Mouse (Mus musculus) neural tube, embryonic 13.5 days (tissue): Measurements from ENCODE around the gene Sohlh2. TPM values are rescaled to one million over a fixed set of nuclear protein-coding genes. Genes with fewer than 3 reads are reported as not detected.

Experiments used
- ATAC-seq: fragments of 200-750 bp; cut with Nextera tagmentation; 2 replicates; pipeline ENCODE4 v1.8.0; 2017; ENCODE audit warnings: low read depth, mild to moderate bottlenecking, moderate TSS enrichment, moderate library complexity
- H3K27ac ChIP-seq: fragments of 300-500 bp; sonication (generic); replicated peaks from 2 replicates; pipeline ENCODE4 v1.5.1; 2015; ENCODE audit warnings: moderate library complexity, mild to moderate bottlenecking, inconsistent platforms
- H3K27me3 ChIP-seq: fragments of 300-500 bp; sonication (generic); 2 replicates; pipeline ENCODE4 v1.6.1; 2015; ENCODE audit warnings: mild to moderate bottlenecking, inconsistent platforms
- H3K36me3 ChIP-seq: fragments of 300-500 bp; sonication (generic); 2 replicates; pipeline ENCODE4 v1.6.1; 2015; ENCODE audit warnings: mild to moderate bottlenecking, inconsistent platforms
- H3K4me1 ChIP-seq: fragments of 300-500 bp; sonication (generic); replicated peaks from 2 replicates; pipeline ENCODE4 v1.6.1; 2015; ENCODE audit warnings: inconsistent platforms
- H3K4me2 ChIP-seq: fragments of 300-500 bp; sonication (generic); 2 replicates; pipeline ENCODE4 v1.6.1; 2015; ENCODE audit warnings: inconsistent platforms, mild to moderate bottlenecking, moderate library complexity
- H3K4me3 ChIP-seq: fragments of 300-500 bp; sonication (generic); 2 replicates; pipeline ENCODE4 v1.5.1; 2015; ENCODE audit warnings: mild to moderate bottlenecking, inconsistent platforms
- H3K9ac ChIP-seq: fragments of 300-500 bp; sonication (generic); 2 replicates; pipeline ENCODE4 v1.6.1; 2015; ENCODE audit warnings: moderate library complexity, mild to moderate bottlenecking, inconsistent platforms
- H3K9me3 ChIP-seq: fragments of 300-500 bp; sonication (generic); 2 replicates; pipeline ENCODE4 v1.6.1; 2016; ENCODE audit warnings: inconsistent platforms
- WGBS: fragments of 180-500 bp; shearing (Covaris S2); methylation state at CpG from one replicate; pipeline ENCODE4 v1.1.7; 2015; 5-methylcytosine and 5-hydroxymethylcytosine counted together
- microRNA-seq: library from miRNA; unstranded; fragments of <30 nt; microRNA quantifications from one replicate; pipeline ENCODE4, GENCODE M21; 2016
- polyA plus RNA-seq: library from polyadenylated mRNA; unstranded; fragments of >200 nt; fragmentation: Nextera tagmentation; extraction: Ambion mirVana; gene quantifications from 2 replicates; pipeline ENCODE4 v1.2.1, GENCODE M21; 2015

Sohlh2 gene
- polyA plus RNA-seq, 1 experiment from 2014 or later = not detected

DNA sequence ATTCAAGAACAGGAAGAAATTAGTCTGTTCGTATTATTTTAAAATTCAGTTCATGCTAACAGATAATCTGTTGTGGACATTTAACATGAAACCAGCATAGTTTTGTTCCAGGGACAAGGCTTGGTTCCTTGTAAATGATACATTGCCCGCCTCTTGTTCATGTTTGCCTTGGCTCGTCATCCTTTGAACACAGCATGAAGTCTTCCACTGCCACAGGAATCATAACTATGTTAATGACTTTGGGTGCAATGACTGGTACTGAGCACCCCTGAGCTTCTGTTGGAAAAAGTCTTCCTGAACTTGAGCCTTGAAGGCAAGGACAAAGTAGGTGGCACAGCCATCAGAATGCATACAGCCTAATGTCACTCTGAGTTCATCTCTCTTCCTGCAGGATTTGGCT lies 66.2 kb downstream of the Sohlh2 start:
- Histone ChIP-seq H3K27ac (no peak overlapping the region), H3K27me3 (no peaks in the 10 kb centered on the region), H3K9ac (no peak overlapping the region), H3K4me3 (no peak overlapping the region), H3K4me1 (peaks cover 69% of the 10 kb centered on the region), H3K4me2 (no peak overlapping the region), H3K9me3 (0 out of 2 replicates have a peak, but pooled peaks cover under 1% of the 10 kb centered on the region), H3K36me3 (peaks cover 34% of the 10 kb centered on the region)
- ATAC-seq = no peak
- 82% methylated on average over 3 of the region's 3 CpGs for WGBS

DNA sequence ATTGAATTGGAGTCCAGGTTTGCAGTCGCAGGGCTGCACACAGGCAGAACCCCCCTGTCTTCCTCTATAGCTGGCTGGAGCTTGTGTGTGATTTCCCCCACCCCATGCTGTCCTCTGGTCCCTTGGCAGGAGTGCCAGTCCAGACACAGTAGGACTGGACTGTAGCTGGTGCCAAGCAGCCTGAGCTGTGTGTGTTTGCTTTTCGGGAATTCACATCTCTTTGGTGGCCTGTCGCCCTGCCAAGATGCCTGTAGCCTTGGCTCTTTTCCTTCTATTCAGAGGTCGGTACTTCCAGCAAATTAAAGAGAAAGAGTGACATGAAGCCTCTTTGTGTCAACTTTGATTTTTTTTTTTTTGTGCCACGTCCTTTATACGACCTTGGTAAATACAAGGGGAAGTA lies 66.7 kb downstream of the Sohlh2 start:
- no peak overlapping the region for H3K9ac ChIP-seq
- no peak overlapping the region for H3K4me2 ChIP-seq
- no peak overlapping the region for H3K27ac ChIP-seq
- no peaks in the 10 kb centered on the region for H3K27me3 ChIP-seq
- peaks cover 38% of the 10 kb centered on the region for H3K36me3 ChIP-seq
- 0 out of 2 replicates have a peak, but pooled peaks cover 4% of the 10 kb centered on the region for H3K9me3 ChIP-seq
- peaks cover 66% of the 10 kb centered on the region for H3K4me1 ChIP-seq
- no peak overlapping the region for H3K4me3 ChIP-seq
- peak; percentile 68; the same call in 1 of the 2 replicates for ATAC-seq
- WGBS = 65% methylated on average over 6 of the region's 6 CpGs

DNA sequence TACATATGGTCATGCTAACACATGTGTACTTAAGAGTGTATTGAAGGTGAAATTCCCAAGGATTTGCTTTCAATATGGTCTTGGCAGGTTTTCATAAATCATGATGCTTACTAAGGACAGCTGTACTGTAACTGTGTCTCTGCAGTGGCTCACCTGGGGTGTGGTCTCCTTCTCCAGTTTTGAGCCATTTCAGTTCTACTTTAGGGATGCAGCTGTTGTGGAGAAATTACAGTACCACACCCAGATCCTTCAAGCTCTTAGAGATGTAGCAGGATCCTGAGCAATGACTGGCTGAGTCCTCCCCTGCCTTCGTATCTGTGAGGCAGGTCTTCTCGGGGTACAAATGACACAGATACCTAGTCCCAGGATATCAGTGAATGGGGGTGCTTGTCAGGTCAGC lies 68.8 kb downstream of the Sohlh2 start:
- WGBS = 80% methylated on average over 2 of the region's 2 CpGs
- H3K27ac ChIP-seq = no peak overlapping the region
- no peak for ATAC-seq
- H3K4me1 ChIP-seq = peaks cover 45% of the 10 kb centered on the region
- H3K27me3 ChIP-seq = no peaks in the 10 kb centered on the region
- no peak overlapping the region for H3K9ac ChIP-seq
- no peak overlapping the region for H3K4me2 ChIP-seq
- H3K9me3 ChIP-seq = 0 out of 2 replicates have a peak, but pooled peaks cover 4% of the 10 kb centered on the region
- H3K36me3 ChIP-seq = peaks cover 49% of the 10 kb centered on the region
- H3K4me3 ChIP-seq = no peak overlapping the region

Small RNA genes within 50 kb of the gene (microRNA-seq; reads per million reads assigned to microRNA genes)
- gene Gm22029 = not detected

Other genes starting within 250 kb of the Sohlh2 start
- gene Ccna1, start 126.5 kb upstream of the Sohlh2 start, polyA plus RNA-seq = 0.56 and 0.66 TPM in 2 replicates
- 20.2 and 24.8 TPM in 2 replicates for gene Spg20, start 69.9 kb upstream of the Sohlh2 start, polyA plus RNA-seq
- gene Ccdc169, start 44.7 kb upstream of the Sohlh2 start, polyA plus RNA-seq = not detected in 2 replicates
- gene Dclk1, start 60.3 kb downstream of the Sohlh2 start, polyA plus RNA-seq = 190 and 226 TPM in 2 replicates